ENCODE assay signal across 1 mouse cellular context in the genomic region with DNA sequence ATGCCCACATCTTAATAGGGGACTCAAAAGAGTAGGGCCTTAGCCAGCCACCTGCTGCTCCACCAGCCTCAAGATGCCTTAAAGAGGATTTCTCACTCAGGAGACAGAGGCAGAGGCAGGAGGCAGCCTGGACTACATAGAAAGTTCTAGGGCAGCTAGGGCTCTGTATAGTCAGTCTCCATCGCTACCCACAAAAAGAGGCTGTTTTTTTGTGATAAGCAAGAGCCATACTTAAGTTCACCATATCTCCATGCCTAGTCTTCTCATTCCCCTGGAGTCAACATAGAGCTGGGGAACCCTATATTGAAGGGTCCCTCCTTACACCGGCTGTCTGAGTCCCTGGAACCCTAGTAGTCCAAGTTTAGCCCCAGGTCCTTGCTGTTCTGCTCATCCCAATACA.
A peak's percentile ranks its signal among the peaks of the same experiment; 100 is the strongest.
TF ChIP-seq lines count a peak whose summit lies in the region.

No protein-coding gene starts in this region.

TF ChIP-seq in MEL, 35 proteins besides CTCF, POLR2A, EP300 and RAD21 (continued from another document):
- TF ChIP-seq TBP (IDR thresholded peaks at IDR 0.05; ENCODE audit: low read depth, low read length) (0 out of 2 replicates have a peak, but pooled peaks have one; percentile 14), E2F4 (IDR thresholded peaks at IDR 0.05; ENCODE audit: borderline replicate concordance, low read depth, low read length) (no peak), MXI1 (IDR thresholded peaks at IDR 0.05; ENCODE audit: low read depth, low read length) (no peak), USF1 (IDR thresholded peaks at IDR 0.05; ENCODE audit: low read depth, low read length) (no peak), KAT2A (conservative IDR thresholded peaks at IDR 0.05; ENCODE audit: low read depth, low read length) (no peak), MYC (IDR thresholded peaks at IDR 0.05; ENCODE audit: low read depth, low read length) (no peak), ZKSCAN1 (IDR thresholded peaks at IDR 0.05; ENCODE audit: low read depth, low read length) (no peak), UBTF (IDR thresholded peaks at IDR 0.05; ENCODE audit: borderline replicate concordance, insufficient read depth, low read depth, low read length) (no peak), ZC3H11A (IDR thresholded peaks at IDR 0.05; ENCODE audit: low read depth, low read length) (no peak), NELFE (IDR thresholded peaks at IDR 0.05; ENCODE audit: low read depth, low read length) (no peak), ZNF384 (IDR thresholded peaks at IDR 0.05; ENCODE audit: low read depth, low read length) (no peak), SMC3 (IDR thresholded peaks at IDR 0.05; ENCODE audit: low read depth, low read length) (no peak), MEF2A (IDR thresholded peaks at IDR 0.05; ENCODE audit: extremely low read depth, insufficient replicate concordance, low read depth, low read length, poor library complexity, severe bottlenecking) (no peak), GABPA (IDR thresholded peaks at IDR 0.05; ENCODE audit: low read depth, low read length) (no peak), RCOR1 (IDR thresholded peaks at IDR 0.05; ENCODE audit: low read depth, low read length) (no peak), GATA1 (IDR thresholded peaks at IDR 0.05; ENCODE audit: low read depth, low read length) (0 out of 2 replicates have a peak, but pooled peaks have one; percentile 27), SIN3A (IDR thresholded peaks at IDR 0.05; ENCODE audit: low read length) (no peak), HCFC1 (IDR thresholded peaks at IDR 0.05; ENCODE audit: low read depth, low read length) (no peak), POLR2AphosphoS5 (IDR thresholded peaks at IDR 0.05; ENCODE audit: borderline replicate concordance, low read depth, low read length) (no peak), TAL1 (IDR thresholded peaks at IDR 0.05; ENCODE audit: low read length) (peak; percentile 83), MYB (IDR thresholded peaks at IDR 0.05; ENCODE audit: low read depth, low read length) (no peak), ELF1 (IDR thresholded peaks at IDR 0.05; ENCODE audit: low read depth, low read length) (no peak), CHD1 (IDR thresholded peaks at IDR 0.05; ENCODE audit: low read depth, low read length) (no peak), USF2 (IDR thresholded peaks at IDR 0.05; ENCODE audit: borderline replicate concordance in 1 of 2, insufficient read depth in 1 of 2, low read depth in 1 of 2, low read length in 2 of 2) (no peak)
